ENCODE assay signal across 31 mouse cellular contexts in genomic region chr3:116705637-116706204, GRCm38 (mm10). TPM values are rescaled to one million over a fixed set of nuclear protein-coding genes. Genes with fewer than 3 reads are reported as not detected.
DNase-seq lines count a peak whose midpoint lies in the region; ATAC-seq lines count a peak whose summit lies in the region.
"Had no signal": no experiment of that assay in that cellular context is flagged by ENCODE, and none has a peak within 500 bp of the region (broad histone marks: within the 10 kb centered on the region; RNA-seq: fewer than 3 reads in every experiment).

No protein-coding gene starts in this region.

- H3K27ac ChIP-seq in liver, embryonic 12.5 days, result 0 out of 2 replicates have a peak overlapping the region, but pooled peaks have one; percentile 31
- H3K27ac ChIP-seq in liver, embryonic 13.5 days, result 0 out of 2 replicates have a peak overlapping the region, but pooled peaks have one; percentile 36
- H3K27ac ChIP-seq in liver, embryonic 16.5 days (ENCODE audit: low read length), result no peak overlapping the region
- H3K27ac ChIP-seq in hindbrain, embryonic 11.5 days (ENCODE audit: low read depth, low read length), result no peak overlapping the region
- H3K27ac ChIP-seq: embryonic facial prominence, embryonic 12.5 days; embryonic facial prominence, embryonic 15.5 days; forebrain, embryonic 12.5 days; forebrain, embryonic 15.5 days; heart, embryonic 15.5 days; hindbrain, embryonic 10.5 days; hindbrain, embryonic 14.5 days; hindbrain, postnatal 0 days had no signal

- H3K36me3 ChIP-seq in liver, embryonic 12.5 days, result peaks cover 20% of the 10 kb centered on the region
- H3K36me3 ChIP-seq in liver, embryonic 13.5 days, result peaks cover 7% of the 10 kb centered on the region; the same call in 1 of the 2 replicates
- no peaks in the 10 kb centered on the region for H3K36me3 ChIP-seq in liver, embryonic 16.5 days (ENCODE audit: control insufficient read depth, insufficient read depth)
- no peaks in the 10 kb centered on the region for H3K36me3 ChIP-seq in hindbrain, embryonic 11.5 days (ENCODE audit: control insufficient read depth, insufficient read depth, low read length)
- H3K36me3 ChIP-seq: embryonic facial prominence, embryonic 12.5 days; embryonic facial prominence, embryonic 15.5 days; forebrain, embryonic 15.5 days; heart, embryonic 15.5 days; hindbrain, embryonic 10.5 days had no signal

- 81% methylated on average over 1 of the region's 1 CpGs for WGBS in liver, embryonic 12.5 days (ENCODE audit: insufficient replicate concordance)
- WGBS in liver, embryonic 13.5 days (ENCODE audit: insufficient replicate concordance), result 93% methylated on average over 1 of the region's 1 CpGs
- 75% methylated on average over 1 of the region's 1 CpGs for WGBS in liver, embryonic 16.5 days (ENCODE audit: insufficient replicate concordance)
- 100% methylated on average over 1 of the region's 1 CpGs for WGBS in hindbrain, embryonic 11.5 days

- ATAC-seq in liver, embryonic 12.5 days, result peak; percentile 77
- ATAC-seq in liver, embryonic 13.5 days (ENCODE audit: low read depth), result peak; percentile 72
- ATAC-seq in liver, embryonic 16.5 days (ENCODE audit: low read depth), result peak; percentile 71
- no peak for ATAC-seq in hindbrain, embryonic 11.5 days (ENCODE audit: low FRiP score)
- ATAC-seq: activated CD4-positive, CD25-positive, alpha-beta regulatory T cell, adult 4 months; forebrain, embryonic 15.5 days; hindbrain, postnatal 0 days; inflammation-experienced regulatory T-cells, adult 6 months had no signal

- H3K9me3 ChIP-seq in liver, embryonic 12.5 days (replicated peaks), result no peaks in the 10 kb centered on the region
- H3K9me3 ChIP-seq in liver, embryonic 13.5 days (replicated peaks), result no peaks in the 10 kb centered on the region
- H3K9me3 ChIP-seq in liver, embryonic 16.5 days (replicated peaks; ENCODE audit: control insufficient read depth, low read length), result no peaks in the 10 kb centered on the region
- H3K9me3 ChIP-seq in hindbrain, embryonic 11.5 days (ENCODE audit: control insufficient read depth, low read length), result no peaks in the 10 kb centered on the region
- H3K9me3 ChIP-seq: embryonic facial prominence, embryonic 12.5 days; embryonic facial prominence, embryonic 15.5 days; forebrain, embryonic 12.5 days; forebrain, embryonic 15.5 days; heart, embryonic 12.5 days; heart, embryonic 15.5 days; hindbrain, embryonic 10.5 days had no signal

- no peak for DNase-seq in liver
- DNase-seq in liver, embryonic 13.5 days, result no peak
- DNase-seq in kidney, postnatal 14 days, result no peak
- no peak for DNase-seq in left cerebral cortex, adult 11 months (ENCODE audit: low spot score)
- no peak for DNase-seq in hindbrain, embryonic 11.5 days (ENCODE audit: low spot score)
- DNase-seq: adrenal gland, adult 8-10 months; adrenal gland, postnatal 25 days; B cell, adult 2 months; cerebellum, adult 11-12 months; cerebellum, adult 9-10 months; cerebellum, postnatal 14 days; gastrocnemius, postnatal 14 days; heart, adult 11 months; heart, postnatal 10 days; heart, postnatal 36 days had no signal

- no peak overlapping the region; the same call in 1 of the 2 replicates for H3K4me2 ChIP-seq in liver, embryonic 12.5 days
- H3K4me2 ChIP-seq in liver, embryonic 13.5 days, result no peak overlapping the region
- H3K4me2 ChIP-seq in liver, embryonic 16.5 days (ENCODE audit: low read depth, low read length), result no peak overlapping the region
- no peak overlapping the region for H3K4me2 ChIP-seq in hindbrain, embryonic 11.5 days (replicated peaks; ENCODE audit: low read depth, low read length)
- H3K4me2 ChIP-seq: embryonic facial prominence, embryonic 12.5 days; embryonic facial prominence, embryonic 15.5 days; forebrain, embryonic 12.5 days; forebrain, embryonic 15.5 days; heart, embryonic 12.5 days; heart, embryonic 15.5 days; hindbrain, embryonic 14.5 days had no signal

- no peak overlapping the region for H3K4me3 ChIP-seq in liver, embryonic 12.5 days
- H3K4me3 ChIP-seq in liver, embryonic 13.5 days (replicated peaks), result no peak overlapping the region
- H3K4me3 ChIP-seq in liver, embryonic 16.5 days (ENCODE audit: low read depth, low read length), result no peak overlapping the region
- no peak overlapping the region for H3K4me3 ChIP-seq in hindbrain, embryonic 11.5 days (ENCODE audit: low read depth, low read length)
- H3K4me3 ChIP-seq: embryonic facial prominence, embryonic 12.5 days; embryonic facial prominence, embryonic 15.5 days; erythroblast, embryonic 14.5 days; forebrain, embryonic 12.5 days; forebrain, embryonic 15.5 days; heart, embryonic 12.5 days; heart, embryonic 15.5 days; hindbrain, embryonic 10.5 days had no signal

- no peak overlapping the region for H3K9ac ChIP-seq in liver, embryonic 12.5 days
- H3K9ac ChIP-seq in liver, embryonic 13.5 days, result no peak overlapping the region
- H3K9ac ChIP-seq in liver, embryonic 16.5 days (ENCODE audit: low read depth, low read length), result no peak overlapping the region
- H3K9ac ChIP-seq in hindbrain, embryonic 11.5 days (ENCODE audit: low read depth, low read length), result no peak overlapping the region
- H3K9ac ChIP-seq: embryonic facial prominence, embryonic 12.5 days; embryonic facial prominence, embryonic 15.5 days; forebrain, embryonic 12.5 days; forebrain, embryonic 15.5 days; heart, embryonic 12.5 days; heart, embryonic 15.5 days; hindbrain, embryonic 14.5 days had no signal

- H3K27me3 ChIP-seq in liver, embryonic 12.5 days (replicated peaks), result no peaks in the 10 kb centered on the region
- no peaks in the 10 kb centered on the region for H3K27me3 ChIP-seq in liver, embryonic 13.5 days
- H3K27me3 ChIP-seq in liver, embryonic 16.5 days (ENCODE audit: control insufficient read depth, insufficient read depth, low read depth, low read length), result no peaks in the 10 kb centered on the region
- H3K27me3 ChIP-seq in hindbrain, embryonic 11.5 days (ENCODE audit: control insufficient read depth, insufficient read depth, low read length), result no peaks in the 10 kb centered on the region
- H3K27me3 ChIP-seq: CH12.LX; embryonic facial prominence, embryonic 12.5 days; embryonic facial prominence, embryonic 15.5 days; forebrain, embryonic 12.5 days; forebrain, embryonic 15.5 days; heart, embryonic 12.5 days; heart, embryonic 15.5 days had no signal

- peaks cover 48% of the 10 kb centered on the region for H3K4me1 ChIP-seq in liver, embryonic 12.5 days
- peaks cover 43% of the 10 kb centered on the region for H3K4me1 ChIP-seq in liver, embryonic 13.5 days (replicated peaks)
- peaks cover 13% of the 10 kb centered on the region for H3K4me1 ChIP-seq in liver, embryonic 16.5 days (ENCODE audit: control insufficient read depth, low read depth, low read length)
- no peaks in the 10 kb centered on the region for H3K4me1 ChIP-seq in hindbrain, embryonic 11.5 days (replicated peaks; ENCODE audit: control insufficient read depth, insufficient read depth, low read length)

RNA-seq across cellular contexts. Expression of gene Slc35a3, which starts 6.9 kb away (rescaled TPM):
- polyA plus RNA-seq in liver, embryonic 12.5 days (2016; fragmentation: Nextera tagmentation; extraction: Ambion mirVana), result 12.0 and 13.8 TPM in 2 replicates
- 7.9 and 10.3 TPM in 2 replicates for polyA plus RNA-seq in liver, embryonic 13.5 days (2015; fragmentation: Nextera tagmentation; extraction: Ambion mirVana)
- 7.0 and 7.2 TPM in 2 replicates for polyA plus RNA-seq in liver, embryonic 16.5 days (2015; fragmentation: Nextera tagmentation; extraction: Ambion mirVana)
- polyA plus RNA-seq in hindbrain, embryonic 11.5 days (2014; fragmentation: Nextera tagmentation; extraction: Ambion mirVana), result 7.7 and 8.3 TPM in 2 replicates

RNA-seq across cellular contexts. Expression of gene Gm43191, which starts 24.7 kb away (rescaled TPM):
- not detected in 2 replicates for polyA plus RNA-seq in liver, embryonic 12.5 days (2016; fragmentation: Nextera tagmentation; extraction: Ambion mirVana)
- not detected in 2 replicates for polyA plus RNA-seq in liver, embryonic 13.5 days (2015; fragmentation: Nextera tagmentation; extraction: Ambion mirVana)
- not detected in 2 replicates for polyA plus RNA-seq in liver, embryonic 16.5 days (2015; fragmentation: Nextera tagmentation; extraction: Ambion mirVana)
- polyA plus RNA-seq in hindbrain, embryonic 11.5 days (2014; fragmentation: Nextera tagmentation; extraction: Ambion mirVana), result not detected in 2 replicates
- polyA plus RNA-seq: activated CD4-positive, CD25-positive, alpha-beta regulatory T cell, adult 4 months; brain, embryonic 14.5 days; embryonic facial prominence, embryonic 12.5 days; embryonic facial prominence, embryonic 15.5 days; erythroblast, embryonic 14.5 days; forebrain, embryonic 12.5 days; heart, embryonic 12.5 days; heart, embryonic 15.5 days; hindbrain, embryonic 10.5 days; hindbrain, embryonic 14.5 days; hindbrain, postnatal 0 days; inflammation-experienced regulatory T-cells, adult 6 months had no signal

RNA-seq across cellular contexts. Expression of gene Mfsd14a, which starts 43.2 kb away (rescaled TPM):
- 49.6 and 53.1 TPM in 2 replicates for polyA plus RNA-seq in liver, embryonic 12.5 days (2016; fragmentation: Nextera tagmentation; extraction: Ambion mirVana)
- 35.5 and 42.8 TPM in 2 replicates for polyA plus RNA-seq in liver, embryonic 13.5 days (2015; fragmentation: Nextera tagmentation; extraction: Ambion mirVana)
- polyA plus RNA-seq in liver, embryonic 16.5 days (2015; fragmentation: Nextera tagmentation; extraction: Ambion mirVana), result 32.0 and 32.8 TPM in 2 replicates
- 86.5 and 90.4 TPM in 2 replicates for polyA plus RNA-seq in hindbrain, embryonic 11.5 days (2014; fragmentation: Nextera tagmentation; extraction: Ambion mirVana)

Comparison
In these comparisons a context has a peak if more than half of its experiments do, and no peak if none do; other contexts are left out.
1. H3K27ac ChIP-seq: peak in liver, embryonic 12.5 days (single experiment) and liver, embryonic 13.5 days (single experiment); none in liver, embryonic 16.5 days (single experiment) and hindbrain, embryonic 11.5 days (single experiment).